Mouse (Mus musculus) midbrain, postnatal 0 days (tissue): ENCODE data around the gene Klrg1. TPM values are rescaled to one million over a fixed set of nuclear protein-coding genes. Genes with fewer than 3 reads are reported as not detected.

ENCODE experiments used
- ATAC-seq: fragments of 200-750 bp; cut with Nextera tagmentation; 2 replicates; pipeline ENCODE4 v1.8.0; 2017; ENCODE audit warnings: moderate number of reproducible peaks, mild to moderate bottlenecking, moderate TSS enrichment, moderate library complexity; ENCODE audit not compliant: low FRiP score
- DNase-seq: peaks from one replicate; pipeline ENCODE4 v3.0.0-alpha.2; 2015; ENCODE audit warnings: low spot score
- H3K27ac ChIP-seq: fragments of 300-500 bp; sonication (generic); 2 replicates; pipeline ENCODE4 v1.5.1; 2014; ENCODE audit warnings: low read depth, mild to moderate bottlenecking, low read length, mixed read lengths
- H3K27me3 ChIP-seq: fragments of 300-500 bp; sonication (generic); 2 replicates; pipeline ENCODE4 v1.6.1; 2014; ENCODE audit warnings: low read length, control low read depth, mixed read lengths; ENCODE audit not compliant: insufficient read depth
- H3K36me3 ChIP-seq: fragments of 300-500 bp; sonication (generic); 2 replicates; pipeline ENCODE4 v1.6.1; 2014; ENCODE audit warnings: low read length, control low read depth, mixed read lengths; ENCODE audit not compliant: insufficient read depth
- H3K4me1 ChIP-seq: fragments of 300-500 bp; sonication (generic); 2 replicates; pipeline ENCODE4 v1.6.1; 2014; ENCODE audit warnings: mild to moderate bottlenecking, control low read depth, antibody characterized with exemption, low read length, mixed read lengths; ENCODE audit not compliant: insufficient read depth
- H3K4me2 ChIP-seq: fragments of 300-500 bp; sonication (generic); 2 replicates; pipeline ENCODE4 v1.6.1; 2014; ENCODE audit warnings: low read depth, mild to moderate bottlenecking, low read length, mixed read lengths; ENCODE audit not compliant: poor library complexity, severe bottlenecking
- H3K4me3 ChIP-seq: fragments of 300-500 bp; sonication (generic); 2 replicates; pipeline ENCODE4 v1.5.1; 2014; ENCODE audit warnings: low read depth, mild to moderate bottlenecking, low read length, moderate library complexity
- H3K9ac ChIP-seq: fragments of 300-500 bp; sonication (generic); replicated peaks from 2 replicates; pipeline ENCODE4 v1.6.1; 2014; ENCODE audit warnings: mild to moderate bottlenecking, low read length, moderate library complexity, mixed read lengths; ENCODE audit not compliant: poor library complexity, severe bottlenecking
- H3K9me3 ChIP-seq: fragments of 300-500 bp; sonication (generic); 2 replicates; pipeline ENCODE4 v1.6.1; 2016; ENCODE audit warnings: low read length, control low read depth
- CTCF ChIP-seq: IDR thresholded peaks from 2 replicates; pipeline ENCODE4 v1.5.1; 2016; ENCODE audit warnings: antibody characterized with exemption, mild to moderate bottlenecking
- WGBS: fragments of 180-500 bp; shearing (Covaris S2); extraction: QIAGEN DNeasy Blood & Tissue Kit; methylation state at CpG from one replicate; pipeline ENCODE4 v1.1.7; 2014; 5-methylcytosine and 5-hydroxymethylcytosine counted together
- polyA plus RNA-seq: library from polyadenylated mRNA; unstranded; fragments of >200 nt; fragmentation: Nextera tagmentation; extraction: Ambion mirVana; gene quantifications from 2 replicates; pipeline ENCODE4 v1.2.1, GENCODE M21; 2015
- total RNA-seq: library from RNA; depleted of rRNA; stranded (reverse); fragments of >200 nt; gene quantifications from 2 replicates; pipeline ENCODE4 v1.2.3, GENCODE M21; 2014; rRNA removed

Gene Klrg1
- total and polyA plus RNA-seq, 2 experiments from 2014 or later, result 0.33 to 1.9 TPM

- no peak overlapping the region for H3K9ac ChIP-seq
- ATAC-seq (no peak), DNase-seq (peak; percentile 77)
- H3K27ac ChIP-seq, result no peak overlapping the region
- no peak for TF ChIP-seq CTCF
- no peak overlapping the region for H3K4me2 ChIP-seq
- no peaks in the 10 kb centered on the region for H3K4me1 ChIP-seq
- WGBS, result 45% methylated on average over 3 of the region's 3 CpGs
- no peak overlapping the region for H3K4me3 ChIP-seq
- H3K9me3 ChIP-seq, result no peaks in the 10 kb centered on the region
- H3K27me3 ChIP-seq, result no peaks in the 10 kb centered on the region
- H3K36me3 ChIP-seq, result no peaks in the 10 kb centered on the region
These were observed 14.1 kb downstream of the Klrg1 start for GRCm38 (mm10) chr6:122268561-122268960.

DNA sequence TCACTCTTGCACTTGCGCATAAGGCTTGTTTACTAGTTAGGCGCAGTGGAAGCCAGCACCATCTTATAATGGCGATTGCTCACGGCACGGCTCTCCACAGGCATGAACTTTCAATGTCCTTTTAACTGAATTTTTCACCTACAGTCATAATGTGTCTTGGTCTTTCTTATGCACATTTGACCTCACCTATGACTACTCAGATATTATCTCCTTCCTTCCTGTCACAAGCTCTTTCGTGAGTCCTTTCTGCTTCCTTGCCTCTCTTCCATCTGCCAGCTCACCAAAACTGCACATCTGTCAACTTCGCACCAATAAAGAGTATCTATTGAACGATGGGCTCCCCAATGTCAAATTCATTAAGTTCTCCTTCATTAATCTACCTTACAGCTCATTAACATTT, 20.1 kb downstream of the Klrg1 start:
- DNase-seq (no peak), ATAC-seq (no peak)
- H3K9ac ChIP-seq, result no peak overlapping the region
- peaks cover 3% of the 10 kb centered on the region; the same call in 1 of the 2 replicates for H3K27me3 ChIP-seq
- H3K9me3 ChIP-seq, result no peaks in the 10 kb centered on the region
- no peak overlapping the region for H3K4me3 ChIP-seq
- no peaks in the 10 kb centered on the region for H3K4me1 ChIP-seq
- no peak for TF ChIP-seq CTCF
- no peaks in the 10 kb centered on the region for H3K36me3 ChIP-seq
- H3K4me2 ChIP-seq, result no peak overlapping the region
- H3K27ac ChIP-seq, result no peak overlapping the region
- 95% methylated on average over 8 of the region's 8 CpGs for WGBS

DNA sequence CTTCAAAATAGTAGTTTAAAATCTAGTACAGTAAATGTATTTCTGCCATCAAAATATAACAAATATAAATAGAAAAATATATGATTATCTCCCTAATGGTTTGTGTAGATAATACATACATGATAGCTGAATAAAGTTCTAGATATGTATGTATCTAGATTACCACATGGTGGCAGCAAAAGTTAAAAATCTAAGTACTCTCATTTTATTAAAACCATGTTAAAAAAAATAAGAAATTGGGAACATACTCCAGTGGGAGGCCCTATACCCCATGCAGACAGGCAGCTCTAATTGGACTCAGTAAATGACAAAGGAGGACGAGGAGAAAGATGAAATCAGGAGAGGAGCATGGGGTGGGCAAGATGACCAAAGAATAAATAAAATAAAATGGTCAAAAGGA, 30.5 kb downstream of the Klrg1 start:
- Histone ChIP-seq H3K27ac (no peak overlapping the region), H3K4me2 (no peak overlapping the region), H3K4me3 (no peak overlapping the region), H3K4me1 (no peaks in the 10 kb centered on the region), H3K27me3 (no peaks in the 10 kb centered on the region), H3K9ac (no peak overlapping the region), H3K9me3 (no peaks in the 10 kb centered on the region), H3K36me3 (no peaks in the 10 kb centered on the region)
- TF ChIP-seq CTCF, result peak; percentile 65
- ATAC-seq, result 0 out of 2 replicates have a peak, but pooled peaks have one; percentile 34
- DNase-seq, result peak; percentile 60
- 35% methylated on average over 1 of the region's 1 CpGs for WGBS

GRCm38 (mm10) chr6:122250033-122250432, 32.6 kb downstream of the Klrg1 start:
- Histone ChIP-seq H3K4me3 (no peak overlapping the region), H3K9ac (no peak overlapping the region), H3K4me2 (no peak overlapping the region), H3K4me1 (no peaks in the 10 kb centered on the region), H3K27me3 (no peaks in the 10 kb centered on the region), H3K27ac (no peak overlapping the region), H3K36me3 (no peaks in the 10 kb centered on the region), H3K9me3 (no peaks in the 10 kb centered on the region)
- 80% methylated on average over 4 of the region's 4 CpGs for WGBS
- TF ChIP-seq CTCF, result no peak
- DNase-seq, result no peak
- ATAC-seq, result no peak

Other genes with a start within 250 kb of the Klrg1 start
- 47.2 and 51.5 TPM in 2 replicates for gene M6pr, start 25.8 kb upstream of the Klrg1 start, total RNA-seq
- gene M6pr, start 25.8 kb upstream of the Klrg1 start, polyA plus RNA-seq, result 42.1 and 44.0 TPM in 2 replicates
- 60.5 and 67.1 TPM in 2 replicates for gene Phc1, start 57.7 kb upstream of the Klrg1 start, total RNA-seq
- gene Phc1, start 57.7 kb upstream of the Klrg1 start, polyA plus RNA-seq, result 24.7 and 26.8 TPM in 2 replicates
- gene Rimklb, start 215.9 kb upstream of the Klrg1 start, total RNA-seq, result 134 and 164 TPM in 2 replicates
- 114 and 120 TPM in 2 replicates for gene Rimklb, start 215.9 kb upstream of the Klrg1 start, polyA plus RNA-seq
- gene Mfap5, start 223.0 kb upstream of the Klrg1 start, total RNA-seq, result 1.9 and 2.5 TPM in 2 replicates
- 6.5 and 10.1 TPM in 2 replicates for gene Mfap5, start 223.0 kb upstream of the Klrg1 start, polyA plus RNA-seq